Mouse (Mus musculus): ENCODE measurements at regions not wholly inside any gene's neighbourhood (a gene's known extent, or its start where the extent isn't known, plus 50 kb on each side); places are given as distances from the start of the nearest gene placed in this dataset.
"Not testable (repeated sequence)": the region's sequence is repeated elsewhere in the genome, so short reads cannot be mapped to it uniquely, and the experiment has no call there.

GRCm38 (mm10) chr7:138005806-138006205 lies 391.7 kb downstream of the Tcerg1l start:
- no peaks in the 10 kb centered on the region for H3K27me3 ChIP-seq (ENCODE audit: insufficient read depth, low read length)
- H3K27ac ChIP-seq: no peak overlapping the region
- no peak for ATAC-seq (replicated peaks; ENCODE audit: low FRiP score, low read depth)
- no peak overlapping the region for H3K9ac ChIP-seq (ENCODE audit: low read depth, low read length)
- H3K4me1 ChIP-seq (replicated peaks; ENCODE audit: insufficient read depth, low read length): no peaks in the 10 kb centered on the region
- no peaks in the 10 kb centered on the region for H3K9me3 ChIP-seq (replicated peaks; ENCODE audit: low read length)
- 50% methylated on average over 2 of the region's 3 CpGs for WGBS
- no peak overlapping the region for H3K4me2 ChIP-seq (ENCODE audit: low read length)
- no peak overlapping the region for H3K4me3 ChIP-seq (replicated peaks; ENCODE audit: low read depth, low read length)
- no peak for TF ChIP-seq CTCF (IDR thresholded peaks at IDR 0.05; ENCODE audit: low read depth)
- no peak for DNase-seq (ENCODE audit: low spot score)
- no peaks in the 10 kb centered on the region for H3K36me3 ChIP-seq (ENCODE audit: insufficient read depth, low read length)

GRCm38 (mm10) chr7:138006971-138007370 lies 390.6 kb downstream of the Tcerg1l start:
- no peaks in the 10 kb centered on the region for H3K4me1 ChIP-seq (replicated peaks; ENCODE audit: insufficient read depth, low read length)
- no peak for TF ChIP-seq CTCF (IDR thresholded peaks at IDR 0.05; ENCODE audit: low read depth)
- H3K27ac ChIP-seq: no peak overlapping the region
- H3K4me3 ChIP-seq (replicated peaks; ENCODE audit: low read depth, low read length): no peak overlapping the region
- ATAC-seq (replicated peaks; ENCODE audit: low FRiP score, low read depth): no peak
- no peaks in the 10 kb centered on the region for H3K27me3 ChIP-seq (ENCODE audit: insufficient read depth, low read length)
- DNase-seq (ENCODE audit: low spot score): no peak
- no peaks in the 10 kb centered on the region for H3K9me3 ChIP-seq (replicated peaks; ENCODE audit: low read length)
- no peaks in the 10 kb centered on the region for H3K36me3 ChIP-seq (ENCODE audit: insufficient read depth, low read length)
- H3K9ac ChIP-seq (ENCODE audit: low read depth, low read length): no peak overlapping the region
- WGBS: 61% methylated on average over 3 of the region's 3 CpGs
- H3K4me2 ChIP-seq (ENCODE audit: low read length): no peak overlapping the region

- 48% methylated on average over 3 of the region's 3 CpGs for WGBS
- DNase-seq (ENCODE audit: low spot score) (no peak), ATAC-seq (replicated peaks; ENCODE audit: low FRiP score, low read depth) (no peak)
- Histone ChIP-seq H3K9me3 (replicated peaks; ENCODE audit: low read length) (no peaks in the 10 kb centered on the region), H3K27me3 (ENCODE audit: insufficient read depth, low read length) (no peaks in the 10 kb centered on the region), H3K9ac (ENCODE audit: low read depth, low read length) (no peak overlapping the region), H3K4me3 (replicated peaks; ENCODE audit: low read depth, low read length) (no peak overlapping the region), H3K27ac (no peak overlapping the region), H3K4me2 (ENCODE audit: low read length) (no peak overlapping the region), H3K4me1 (replicated peaks; ENCODE audit: insufficient read depth, low read length) (no peaks in the 10 kb centered on the region), H3K36me3 (ENCODE audit: insufficient read depth, low read length) (no peaks in the 10 kb centered on the region)
- TF ChIP-seq CTCF (IDR thresholded peaks at IDR 0.05; ENCODE audit: low read depth): no peak
Measured at GRCm38 (mm10) chr7:138008601-138009000, 388.9 kb downstream of the Tcerg1l start.

GRCm38 (mm10) chr7:138024021-138024420 lies 373.5 kb downstream of the Tcerg1l start:
- not testable (repeated sequence) for H3K27me3 ChIP-seq (ENCODE audit: insufficient read depth, low read length); DNase-seq (ENCODE audit: low spot score); H3K27ac ChIP-seq; H3K4me1 ChIP-seq (replicated peaks; ENCODE audit: insufficient read depth, low read length); H3K9me3 ChIP-seq (replicated peaks; ENCODE audit: low read length); ATAC-seq (replicated peaks; ENCODE audit: low FRiP score, low read depth); H3K4me2 ChIP-seq (ENCODE audit: low read length); H3K36me3 ChIP-seq (ENCODE audit: insufficient read depth, low read length); H3K4me3 ChIP-seq (replicated peaks; ENCODE audit: low read depth, low read length); H3K9ac ChIP-seq (ENCODE audit: low read depth, low read length)
- 82% methylated on average over 1 of the region's 1 CpGs for WGBS

GRCm38 (mm10) chr7:138051696-138052095 lies 345.8 kb downstream of the Tcerg1l start:
- H3K4me3 ChIP-seq (replicated peaks; ENCODE audit: low read depth, low read length): no peak overlapping the region
- 28% methylated on average over 2 of the region's 2 CpGs for WGBS
- H3K9me3 ChIP-seq (replicated peaks; ENCODE audit: low read length): no peaks in the 10 kb centered on the region

GRCm38 (mm10) chr7:138054756-138055155 lies 342.8 kb downstream of the Tcerg1l start:
- H3K9me3 ChIP-seq (replicated peaks; ENCODE audit: low read length): no peaks in the 10 kb centered on the region
- no peak for TF ChIP-seq CTCF (IDR thresholded peaks at IDR 0.05; ENCODE audit: low read depth)
- no peaks in the 10 kb centered on the region for H3K4me1 ChIP-seq (replicated peaks; ENCODE audit: insufficient read depth, low read length)
- H3K27me3 ChIP-seq (ENCODE audit: insufficient read depth, low read length): no peaks in the 10 kb centered on the region
- H3K36me3 ChIP-seq (ENCODE audit: insufficient read depth, low read length): no peaks in the 10 kb centered on the region
- no peak overlapping the region for H3K4me2 ChIP-seq (ENCODE audit: low read length)
- H3K9ac ChIP-seq (ENCODE audit: low read depth, low read length): no peak overlapping the region
- DNase-seq (ENCODE audit: low spot score): no peak
- ATAC-seq (replicated peaks; ENCODE audit: low FRiP score, low read depth): no peak
- no peak overlapping the region for H3K4me3 ChIP-seq (replicated peaks; ENCODE audit: low read depth, low read length)
- WGBS: 89% methylated on average over 8 of the region's 8 CpGs
- H3K27ac ChIP-seq: no peak overlapping the region

More at GRCm38 (mm10) chr7:138051696-138052095, 345.8 kb downstream of the Tcerg1l start:
- Histone ChIP-seq H3K36me3 (ENCODE audit: insufficient read depth, low read length) (no peaks in the 10 kb centered on the region), H3K9ac (ENCODE audit: low read depth, low read length) (no peak overlapping the region), H3K4me1 (replicated peaks; ENCODE audit: insufficient read depth, low read length) (no peaks in the 10 kb centered on the region), H3K4me2 (ENCODE audit: low read length) (no peak overlapping the region), H3K27me3 (ENCODE audit: insufficient read depth, low read length) (no peaks in the 10 kb centered on the region), H3K27ac (no peak overlapping the region)
- DNase-seq (ENCODE audit: low spot score): no peak
- TF ChIP-seq CTCF (IDR thresholded peaks at IDR 0.05; ENCODE audit: low read depth): no peak
- ATAC-seq (replicated peaks; ENCODE audit: low FRiP score, low read depth): no peak

- H3K4me3 ChIP-seq (replicated peaks; ENCODE audit: low read depth, low read length): no peak overlapping the region
- no peak for TF ChIP-seq CTCF (IDR thresholded peaks at IDR 0.05; ENCODE audit: low read depth)
- no peak overlapping the region for H3K27ac ChIP-seq
- H3K9me3 ChIP-seq (replicated peaks; ENCODE audit: low read length): no peaks in the 10 kb centered on the region
- DNase-seq (ENCODE audit: low spot score) (no peak), ATAC-seq (replicated peaks; ENCODE audit: low FRiP score, low read depth) (no peak)
- H3K4me2 ChIP-seq (ENCODE audit: low read length): no peak overlapping the region
- no peaks in the 10 kb centered on the region for H3K4me1 ChIP-seq (replicated peaks; ENCODE audit: insufficient read depth, low read length)
- no peak overlapping the region for H3K9ac ChIP-seq (ENCODE audit: low read depth, low read length)
- WGBS: 7% methylated on average over 7 of the region's 7 CpGs
- H3K36me3 ChIP-seq (ENCODE audit: insufficient read depth, low read length): no peaks in the 10 kb centered on the region
- no peaks in the 10 kb centered on the region for H3K27me3 ChIP-seq (ENCODE audit: insufficient read depth, low read length)
Measured at GRCm38 (mm10) chr7:138061116-138061515, 336.4 kb downstream of the Tcerg1l start.
